Mouse (Mus musculus) granulocyte monocyte progenitor cell, adult 5-6 weeks (primary cell): ENCODE results near the gene Sobp. TPM values are rescaled to one million over a fixed set of nuclear protein-coding genes. Genes with fewer than 3 reads are reported as not detected.

Source experiments
- ATAC-seq: replicated peaks from 2 replicates; pipeline ENCODE4 v1.8.0; 2016; ENCODE audit warnings: mild to moderate bottlenecking, moderate TSS enrichment, inconsistent platforms; ENCODE audit not compliant: poor library complexity, severe bottlenecking
- total RNA-seq, 2 experiments: library from RNA; stranded (forward) in 1 of 2; stranded (reverse) in 1 of 2; fragments of 200-712, 200-1000 nt in 1 of 2; fragments of >200 nt in 1 of 2; fragmentation: Nextera tagmentation in 1 of 2; gene quantifications; 2 replicates each; pipeline ENCODE4 v1.2.3; 2014 to 2017

The Sobp gene
- total RNA-seq, 2 experiments from 2014 or later, result not detected

DNA sequence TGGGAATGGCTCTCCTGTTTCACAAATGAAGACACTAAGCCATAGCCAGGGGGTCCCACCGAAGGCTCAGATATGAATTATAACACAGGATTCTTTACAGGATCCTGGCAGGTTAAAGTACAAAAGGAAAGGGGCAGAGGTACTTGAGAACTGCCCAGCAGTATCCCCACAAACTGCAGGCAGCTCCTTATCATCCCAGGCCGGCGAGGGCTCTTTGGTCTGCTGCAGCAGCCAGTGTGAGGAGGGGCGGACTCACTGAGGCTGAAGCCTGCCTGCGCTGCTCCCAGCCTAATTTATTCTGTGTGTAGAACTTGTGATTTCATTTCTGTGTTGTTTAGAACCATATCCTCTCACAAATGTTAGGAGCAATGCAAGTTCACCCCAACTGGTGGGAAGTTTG is 79.8 kb downstream of the Sobp start:
- no peak for ATAC-seq

DNA sequence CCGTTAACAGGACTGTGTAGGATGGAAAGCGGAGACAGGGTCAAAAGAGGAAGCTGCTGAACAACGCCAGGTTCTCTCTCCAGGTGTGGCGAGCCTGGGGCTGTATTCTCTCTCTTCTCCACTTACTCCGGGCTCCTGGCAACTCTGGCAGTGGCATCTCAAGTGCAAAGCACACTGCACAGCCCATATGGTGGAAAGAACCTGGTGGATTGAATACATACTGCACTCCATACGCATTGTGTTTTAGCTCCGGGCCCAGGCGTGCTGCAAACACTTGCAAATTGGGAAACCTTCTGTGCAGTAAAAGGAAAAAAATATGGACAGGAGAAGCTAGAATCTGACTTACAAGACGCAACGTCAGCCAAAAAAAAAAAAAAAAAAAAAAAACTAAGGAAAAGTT is 80.9 kb downstream of the Sobp start:
- ATAC-seq, result no peak

- no peak for ATAC-seq
Observed at GRCm38 (mm10) chr10:43090040-43090439, 84.3 kb downstream of the Sobp start.

- ATAC-seq, result no peak
Observed at GRCm38 (mm10) chr10:43087421-43087820, 86.9 kb downstream of the Sobp start.

DNA sequence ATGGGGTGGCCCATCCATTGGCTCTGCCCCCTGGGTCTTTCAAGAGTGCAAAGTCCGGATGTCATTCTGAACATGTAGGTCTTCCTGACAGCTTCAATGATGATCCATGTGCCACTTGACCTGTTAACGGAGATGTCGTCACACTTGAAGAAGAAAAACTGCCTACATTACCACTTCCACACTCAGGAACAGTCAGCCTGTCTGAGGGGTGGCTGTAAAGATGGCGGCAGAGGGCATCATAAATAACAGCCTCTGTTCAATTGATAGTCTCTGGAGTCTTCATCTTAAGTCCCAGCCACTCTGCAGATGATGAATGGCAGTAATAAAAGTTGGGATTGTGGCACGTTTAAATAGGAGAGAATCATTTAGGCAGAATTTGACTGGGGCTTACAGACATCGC is 87.4 kb downstream of the Sobp start:
- no peak for ATAC-seq

DNA sequence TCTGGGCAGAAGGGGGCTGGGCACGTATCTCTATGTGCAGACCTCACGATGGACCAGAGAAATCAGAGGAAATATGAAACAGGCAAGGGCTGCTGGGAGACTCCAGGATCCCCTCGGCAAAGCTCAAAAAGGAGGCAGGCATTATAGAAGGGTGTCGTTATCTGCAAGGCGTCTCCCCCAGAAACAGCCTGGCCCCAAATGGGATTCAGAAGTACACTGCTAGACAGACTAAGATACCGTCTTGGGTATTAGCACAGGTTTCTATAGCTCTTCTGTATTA is 90.3 kb downstream of the Sobp start:
- no peak for ATAC-seq

GRCm38 (mm10) chr10:43083288-43084086 is 90.8 kb downstream of the Sobp start:
- ATAC-seq, result no peak

- ATAC-seq, result no peak
Observed at GRCm38 (mm10) chr10:43081316-43081715, 93.0 kb downstream of the Sobp start.

DNA sequence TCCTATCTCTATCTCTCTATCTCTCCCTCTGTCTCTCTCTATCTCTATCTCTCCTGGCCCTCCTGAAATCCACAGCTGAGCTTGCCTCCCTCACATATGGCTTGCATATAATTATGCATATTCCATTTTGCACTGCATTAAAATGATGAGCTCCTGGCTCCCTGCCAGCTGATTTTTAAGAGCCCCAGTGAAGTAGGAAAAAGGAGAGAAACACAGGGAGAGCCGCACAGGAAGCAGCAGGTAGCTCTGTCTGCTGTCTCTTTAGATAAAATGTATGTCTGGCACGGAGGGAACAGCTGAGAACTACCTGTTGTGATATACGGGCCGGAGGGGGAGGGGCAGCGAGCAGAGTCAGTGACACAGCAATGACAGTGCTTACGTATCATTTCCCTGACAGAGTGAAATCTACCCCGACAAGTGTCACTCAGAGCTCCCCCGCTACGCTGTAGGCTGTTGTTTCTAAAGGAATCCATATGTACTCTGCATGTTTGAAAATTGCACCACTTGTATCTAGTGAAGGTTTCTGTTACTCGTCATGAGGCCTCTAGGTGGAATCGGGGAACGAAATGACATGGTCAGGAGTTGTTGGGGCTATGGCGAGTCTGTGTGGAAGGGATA is 98.7 kb downstream of the Sobp start:
- ATAC-seq, result no peak

DNA sequence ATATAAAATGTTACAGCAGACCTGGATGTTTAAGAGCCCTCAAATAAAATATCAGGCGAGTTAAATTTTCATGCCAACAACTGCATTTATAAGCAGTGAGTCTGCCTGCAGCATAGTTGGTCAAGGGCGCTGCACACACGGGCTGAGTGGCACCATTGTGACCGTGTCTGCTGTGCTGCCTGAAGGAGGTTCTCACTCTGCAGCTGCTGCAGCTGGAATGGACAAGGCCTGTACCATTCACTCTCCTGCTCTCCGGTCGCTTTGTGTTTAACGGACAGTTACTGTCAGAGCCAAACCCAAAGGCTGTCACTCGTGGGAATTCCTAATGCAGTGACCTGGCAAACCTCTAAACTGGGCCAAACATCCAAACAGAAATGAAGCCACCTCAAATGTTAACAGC is 101.0 kb downstream of the Sobp start:
- ATAC-seq, result no peak

DNA sequence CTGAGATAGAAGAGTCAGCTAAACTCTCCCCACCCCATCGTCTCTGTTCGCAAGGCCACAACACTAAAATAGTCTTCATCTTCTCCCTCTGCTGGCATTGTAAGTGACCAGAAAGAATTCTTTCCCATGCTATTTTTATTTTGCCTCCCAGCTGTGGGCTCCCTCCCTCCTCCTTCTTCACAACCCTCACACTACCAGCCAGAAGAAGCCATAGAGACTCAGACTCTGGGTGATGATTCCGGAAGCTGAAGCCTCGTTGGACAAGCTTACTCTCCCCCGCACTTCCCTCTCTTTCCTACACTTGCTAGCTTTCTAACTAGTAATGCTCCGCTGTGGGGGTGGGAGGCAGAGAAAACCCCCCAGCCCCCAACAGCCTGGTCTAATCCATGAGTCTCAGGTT is 103.4 kb downstream of the Sobp start:
- no peak for ATAC-seq

GRCm38 (mm10) chr10:43065331-43065730 is 109.0 kb downstream of the Sobp start:
- ATAC-seq, result no peak

DNA sequence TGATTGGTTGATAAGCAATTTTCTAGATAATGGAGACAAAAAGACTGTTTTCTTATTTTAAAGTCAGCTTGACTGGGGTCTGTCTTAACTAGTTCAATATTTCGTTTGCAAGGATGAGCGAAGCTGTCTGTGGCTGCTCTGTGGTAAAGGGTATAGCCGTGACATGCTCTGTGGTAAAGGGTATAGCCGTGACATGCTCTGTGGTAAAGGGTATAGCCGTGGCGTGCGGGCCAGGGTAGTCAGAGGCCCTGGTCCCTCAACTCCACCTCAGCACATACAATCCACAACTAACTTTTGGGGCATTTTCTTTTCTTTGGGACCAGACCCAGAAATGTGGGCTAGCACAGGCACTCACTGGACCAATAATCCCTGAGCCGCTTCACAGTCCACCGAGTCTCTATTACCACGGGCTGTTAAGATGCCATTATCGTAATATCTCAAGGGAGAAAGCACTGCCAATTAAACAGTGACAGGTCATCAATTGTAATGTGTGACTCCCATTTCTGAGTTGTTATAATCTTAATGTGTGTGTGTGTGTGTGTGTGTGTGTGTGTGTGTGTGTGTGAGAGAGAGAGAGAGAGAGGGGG is 112.7 kb downstream of the Sobp start:
- ATAC-seq, result no peak

GRCm38 (mm10) chr10:43055405-43055804 is 118.9 kb downstream of the Sobp start:
- no peak for ATAC-seq

- ATAC-seq, result no peak
Observed at GRCm38 (mm10) chr10:43054776-43055175, 119.6 kb downstream of the Sobp start.

GRCm38 (mm10) chr10:43053861-43054560 is 120.3 kb downstream of the Sobp start:
- ATAC-seq, result no peak

DNA sequence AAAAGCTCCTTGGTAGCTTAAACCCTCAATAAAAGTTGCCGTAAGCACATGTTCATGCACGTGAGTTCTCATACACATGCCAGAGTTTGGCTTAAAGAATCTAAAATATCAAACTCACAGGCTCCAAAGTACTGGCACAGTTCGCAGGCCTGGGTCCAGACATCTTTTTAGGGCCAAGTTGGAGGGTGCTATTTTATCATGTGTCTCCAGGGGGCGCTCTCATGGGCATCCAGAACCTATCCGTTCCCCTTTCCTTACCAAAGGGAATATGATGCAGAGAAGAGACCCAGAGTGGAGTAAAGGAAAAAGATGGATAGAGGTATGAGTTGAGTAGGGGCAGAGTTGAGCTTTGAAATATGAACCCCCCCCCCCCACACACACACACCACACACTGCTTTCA is 121.9 kb downstream of the Sobp start:
- no peak for ATAC-seq

DNA sequence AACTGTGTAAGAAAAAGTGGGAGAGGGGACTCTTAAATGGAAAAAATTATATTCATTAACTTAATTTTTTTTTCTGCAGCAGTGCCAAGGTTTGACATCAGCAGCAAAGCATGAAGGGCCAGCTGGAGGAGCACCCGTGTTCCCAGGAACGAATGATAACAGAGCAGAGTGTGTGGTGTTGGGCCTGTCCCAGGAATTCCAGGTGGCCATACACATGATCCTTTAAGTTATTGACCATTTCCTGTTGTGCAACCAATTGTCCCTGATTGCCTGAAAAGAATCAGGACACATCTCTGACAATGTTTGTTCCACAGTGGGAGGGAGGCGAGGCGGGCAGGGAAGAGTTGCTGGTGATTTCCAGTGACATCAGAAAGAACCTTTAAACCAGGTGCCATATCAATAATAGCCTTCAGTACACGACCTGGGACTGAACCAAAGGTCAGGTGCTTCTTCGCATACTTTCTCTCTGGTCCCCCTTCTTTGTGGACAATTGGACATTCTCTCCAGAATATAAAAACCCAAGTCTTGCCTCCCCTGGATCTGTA is 126.5 kb downstream of the Sobp start:
- ATAC-seq, result no peak

DNA sequence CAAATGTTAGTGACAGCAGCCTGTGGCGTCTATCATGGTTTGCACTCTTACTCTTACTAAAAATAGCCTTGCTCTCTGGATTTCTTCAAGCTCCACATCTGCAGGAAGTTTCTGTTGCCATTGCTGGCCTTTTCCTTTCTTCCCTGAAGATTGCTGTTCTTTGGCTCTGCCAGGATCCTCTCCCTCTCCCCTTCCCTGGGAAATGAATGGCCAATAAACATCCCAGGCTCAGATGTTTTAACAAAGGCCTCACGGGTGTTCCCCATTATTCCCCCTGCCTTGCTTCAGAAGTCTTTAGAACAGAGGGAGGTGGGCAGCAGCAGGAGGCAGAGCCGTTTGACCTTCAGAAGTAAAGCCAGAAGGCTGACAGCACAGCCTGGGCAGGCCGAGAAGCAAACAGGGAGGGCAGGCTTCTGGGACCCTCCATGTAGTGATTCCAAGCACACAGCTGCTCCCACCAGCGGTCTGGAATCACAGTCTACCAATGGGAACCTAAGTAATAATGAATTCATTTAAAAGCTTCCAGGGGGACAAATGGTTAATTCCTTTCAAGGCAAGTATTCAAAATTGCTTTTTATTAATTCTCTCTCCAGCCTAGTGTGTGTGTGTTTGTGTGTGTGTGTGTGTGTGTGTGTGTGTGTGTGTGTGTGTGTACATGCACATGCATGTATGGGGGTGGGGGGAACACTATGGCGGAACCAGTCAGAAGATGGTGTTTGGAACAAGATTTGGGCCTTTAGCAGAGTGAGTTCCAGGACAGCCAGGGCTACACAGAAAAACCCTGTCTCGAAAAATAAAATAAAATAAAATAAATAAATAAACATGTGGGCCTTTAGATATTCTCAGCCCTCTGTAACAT is 130.8 kb downstream of the Sobp start:
- ATAC-seq, result no peak
